Mouse (Mus musculus): ENCODE measurements around the gene Tmem184b. TPM values are rescaled to one million over a fixed set of nuclear protein-coding genes. Genes with fewer than 3 reads are reported as not detected.

Tmem184b gene
- polyA plus RNA-seq, 1 experiment from 2014 or later: 34.1 TPM

- ATAC-seq: peak; percentile 81
- Histone ChIP-seq H3K27me3 (replicated peaks; ENCODE audit: control insufficient read depth, insufficient read depth, low read length) (no peaks in the 10 kb centered on the region), H3K36me3 (ENCODE audit: control insufficient read depth, insufficient read depth) (no peaks in the 10 kb centered on the region), H3K4me3 (ENCODE audit: low read depth, low read length) (peak overlapping the region; percentile 85), H3K4me2 (replicated peaks; ENCODE audit: low read depth) (peak overlapping the region; percentile 94), H3K9ac (ENCODE audit: low read depth, low read length) (peak overlapping the region; percentile 92), H3K9me3 (ENCODE audit: control insufficient read depth) (no peaks in the 10 kb centered on the region), H3K27ac (ENCODE audit: low read depth, low read length) (peak overlapping the region; percentile 99), H3K4me1 (replicated peaks; ENCODE audit: control insufficient read depth, insufficient read depth, low read length) (peaks cover 24% of the 10 kb centered on the region)
- WGBS: under 1% methylated on average over 40 of the region's 46 CpGs
- TF ChIP-seq CTCF (IDR thresholded peaks at IDR 0.05; ENCODE audit: low read depth): peak; percentile 66
Observed at GRCm38 (mm10) chr15:79347845-79348506, 55.4 kb downstream of the Tmem184b start.

- WGBS: under 1% methylated on average over 61 of the region's 61 CpGs
Observed at GRCm38 (mm10) chr15:79347165-79347844, 56.1 kb downstream of the Tmem184b start.

GRCm38 (mm10) chr15:79346051-79346793, 57.1 kb downstream of the Tmem184b start, which contains the start of gene Maff:
Gene Maff (plus strand): TSS chr15:79346621.
- peak within 1 kb of the TSS; percentile 92 for H3K9ac ChIP-seq (ENCODE audit: low read depth, low read length)
- H3K4me2 ChIP-seq (replicated peaks; ENCODE audit: low read depth): peak within 1 kb of the TSS; percentile 94
- 47% methylated on average over 8 of the region's 8 CpGs for WGBS
- peaks cover 9% of the 10 kb centered on the region for H3K4me1 ChIP-seq (replicated peaks; ENCODE audit: control insufficient read depth, insufficient read depth, low read length)
- peak within 1 kb of the TSS; percentile 85 for H3K4me3 ChIP-seq (ENCODE audit: low read depth, low read length)
- no peak for ATAC-seq
- no peaks in the 10 kb centered on the region for H3K27me3 ChIP-seq (replicated peaks; ENCODE audit: control insufficient read depth, insufficient read depth, low read length)
- peak within 1 kb of the TSS; percentile 99 for H3K27ac ChIP-seq (ENCODE audit: low read depth, low read length)
- no peaks in the 10 kb centered on the region for H3K36me3 ChIP-seq (ENCODE audit: control insufficient read depth, insufficient read depth)
- peak; percentile 38 for TF ChIP-seq CTCF (IDR thresholded peaks at IDR 0.05; ENCODE audit: low read depth)
- H3K9me3 ChIP-seq (ENCODE audit: control insufficient read depth): no peaks in the 10 kb centered on the region

More at GRCm38 (mm10) chr15:79347165-79347844, 56.1 kb downstream of the Tmem184b start:
- Histone ChIP-seq H3K9ac (ENCODE audit: low read depth, low read length) (peak overlapping the region; percentile 92), H3K4me3 (ENCODE audit: low read depth, low read length) (peak overlapping the region; percentile 85), H3K9me3 (ENCODE audit: control insufficient read depth) (no peaks in the 10 kb centered on the region), H3K4me2 (replicated peaks; ENCODE audit: low read depth) (peak overlapping the region; percentile 94), H3K4me1 (replicated peaks; ENCODE audit: control insufficient read depth, insufficient read depth, low read length) (peaks cover 19% of the 10 kb centered on the region), H3K36me3 (ENCODE audit: control insufficient read depth, insufficient read depth) (no peaks in the 10 kb centered on the region), H3K27ac (ENCODE audit: low read depth, low read length) (peak overlapping the region; percentile 99), H3K27me3 (replicated peaks; ENCODE audit: control insufficient read depth, insufficient read depth, low read length) (no peaks in the 10 kb centered on the region)
- 0 out of 2 replicates have a peak, but pooled peaks have one; percentile 6 for TF ChIP-seq CTCF (IDR thresholded peaks at IDR 0.05; ENCODE audit: low read depth)
- peak; percentile 81 for ATAC-seq

GRCm38 (mm10) chr15:79344627-79345026, 58.7 kb downstream of the Tmem184b start:
- no peaks in the 10 kb centered on the region for H3K36me3 ChIP-seq (ENCODE audit: control insufficient read depth, insufficient read depth)
- H3K9ac ChIP-seq (ENCODE audit: low read depth, low read length): no peak overlapping the region
- 38% methylated on average over 4 of the region's 4 CpGs for WGBS
- ATAC-seq: no peak
- H3K4me1 ChIP-seq (replicated peaks; ENCODE audit: control insufficient read depth, insufficient read depth, low read length): peaks cover 6% of the 10 kb centered on the region; the same call in 1 of the 2 replicates
- no peak overlapping the region for H3K27ac ChIP-seq (ENCODE audit: low read depth, low read length)
- H3K9me3 ChIP-seq (ENCODE audit: control insufficient read depth): no peaks in the 10 kb centered on the region
- TF ChIP-seq CTCF (IDR thresholded peaks at IDR 0.05; ENCODE audit: low read depth): no peak
- no peak overlapping the region for H3K4me2 ChIP-seq (replicated peaks; ENCODE audit: low read depth)
- no peak overlapping the region for H3K4me3 ChIP-seq (ENCODE audit: low read depth, low read length)
- no peaks in the 10 kb centered on the region for H3K27me3 ChIP-seq (replicated peaks; ENCODE audit: control insufficient read depth, insufficient read depth, low read length)

- no peak for ATAC-seq
Observed at GRCm38 (mm10) chr15:79342641-79343337, 60.6 kb downstream of the Tmem184b start.

More at GRCm38 (mm10) chr15:79342641-79343337, 60.6 kb downstream of the Tmem184b start:
- no peak overlapping the region for H3K27ac ChIP-seq (ENCODE audit: low read depth, low read length)
- no peaks in the 10 kb centered on the region for H3K36me3 ChIP-seq (ENCODE audit: control insufficient read depth, insufficient read depth)
- 62% methylated on average over 6 of the region's 6 CpGs for WGBS
- H3K4me2 ChIP-seq (replicated peaks; ENCODE audit: low read depth): no peak overlapping the region
- peaks cover 6% of the 10 kb centered on the region; the same call in 1 of the 2 replicates for H3K4me1 ChIP-seq (replicated peaks; ENCODE audit: control insufficient read depth, insufficient read depth, low read length)
- H3K9me3 ChIP-seq (ENCODE audit: control insufficient read depth): no peaks in the 10 kb centered on the region
- TF ChIP-seq CTCF (IDR thresholded peaks at IDR 0.05; ENCODE audit: low read depth): no peak
- no peaks in the 10 kb centered on the region for H3K27me3 ChIP-seq (replicated peaks; ENCODE audit: control insufficient read depth, insufficient read depth, low read length)
- H3K9ac ChIP-seq (ENCODE audit: low read depth, low read length): no peak overlapping the region
- no peak overlapping the region for H3K4me3 ChIP-seq (ENCODE audit: low read depth, low read length)

Measured in intestine, postnatal 0 days (tissue).